Mouse (Mus musculus) ES-E14 (cell line): ENCODE results near the gene Gm10260. TPM values are rescaled to one million over a fixed set of nuclear protein-coding genes. Genes with fewer than 3 reads are reported as not detected.

Experiments used
- DNase-seq: peaks from one replicate; pipeline ENCODE4 v3.0.0-alpha.2; 2013; ENCODE audit warnings: low read depth, low spot score
- H3K27ac ChIP-seq: 2 replicates; pipeline ENCODE4 v1.5.1; 2012; ENCODE audit warnings: low read depth, mild to moderate bottlenecking, low read length, moderate library complexity, mixed read lengths; ENCODE audit not compliant: poor library complexity, insufficient read depth, severe bottlenecking
- H3K36me3 ChIP-seq: 2 replicates; pipeline ENCODE4 v1.6.1; 2012; ENCODE audit warnings: mild to moderate bottlenecking, low read length, moderate library complexity, mixed read lengths; ENCODE audit not compliant: control insufficient read depth, poor library complexity, insufficient read depth, severe bottlenecking
- H3K4me1 ChIP-seq, 2 experiments: fragments of 150-350 bp in 1 of 2; sonication (generic) in 1 of 2; 2 replicates each; pipeline ENCODE4 v1.6.1; 2012; ENCODE audit warnings: low read length in 2 of 2, mild to moderate bottlenecking in 1 of 2, mixed read lengths in 1 of 2; ENCODE audit not compliant: control insufficient read depth in 2 of 2, insufficient read depth in 2 of 2, poor library complexity in 1 of 2
- H3K4me3 ChIP-seq, 2 experiments: fragments of 150-350 bp in 1 of 2; sonication (generic) in 1 of 2; 2 replicates each; pipeline ENCODE4 v1.5.1; 2012; ENCODE audit warnings: low read length in 2 of 2, low read depth in 1 of 2, mild to moderate bottlenecking in 1 of 2, mixed read lengths in 1 of 2; ENCODE audit not compliant: insufficient read depth in 1 of 2, poor library complexity in 1 of 2, severe bottlenecking in 1 of 2
- H3K9ac ChIP-seq: 2 replicates; pipeline ENCODE4 v1.6.1; 2012; ENCODE audit warnings: low read depth, mild to moderate bottlenecking, low read length, mixed read lengths; ENCODE audit not compliant: poor library complexity, insufficient read depth, severe bottlenecking
- H3K9me3 ChIP-seq: fragments of 150-350 bp; sonication (generic); 2 replicates; pipeline ENCODE4 v1.6.1; 2012; ENCODE audit warnings: low read depth, mild to moderate bottlenecking, low read length; ENCODE audit not compliant: control insufficient read depth, insufficient read depth
- CHD2 ChIP-seq: IDR thresholded peaks from 2 replicates; pipeline ENCODE4 v1.6.1; 2014; ENCODE audit warnings: mild to moderate bottlenecking, low read depth, low read length, inconsistent platforms
- HCFC1 ChIP-seq: IDR thresholded peaks from 2 replicates; pipeline ENCODE4 v1.6.1; 2012; ENCODE audit warnings: low read length, inconsistent platforms, borderline replicate concordance; ENCODE audit not compliant: insufficient read depth
- MAFK ChIP-seq: IDR thresholded peaks from 2 replicates; pipeline ENCODE4 v1.6.1; 2014; ENCODE audit warnings: mild to moderate bottlenecking, low read depth, low read length, inconsistent platforms; ENCODE audit not compliant: insufficient read depth
- ZC3H11A ChIP-seq: IDR thresholded peaks from 2 replicates; pipeline ENCODE4 v1.6.1; 2012; ENCODE audit warnings: low read depth, mild to moderate bottlenecking, inconsistent platforms, low read length, borderline replicate concordance
- ZNF384 ChIP-seq: IDR thresholded peaks from 2 replicates; pipeline ENCODE4 v1.6.1; 2012; ENCODE audit warnings: low read depth, low read length, inconsistent platforms
- in situ Hi-C, 2 experiments: fragments of 600-800 bp; cut with MboI; formaldehyde crosslinking; loops; one replicate each; pipeline ENCODE4 v1.15.1; 2025; ENCODE audit warnings: low sequenced_read_pairs in 2 of 2, inconsistent platforms in 1 of 2; ENCODE audit not compliant: unreplicated experiment in 2 of 2
- total RNA-seq: library from RNA; depleted of rRNA; stranded (reverse); fragments of 300-350 nt; gene quantifications from 2 replicates; pipeline ENCODE4 v1.2.3, GENCODE M21; 2012

The Gm10260 gene
- total RNA-seq, 1 experiment, result 76.4 TPM

- Histone ChIP-seq H3K9me3 (no peaks in the 10 kb centered on the region), H3K9ac (no peak overlapping the region), H3K4me1 (0 out of 4 replicates have a peak, but pooled peaks cover 0 to under 1% of the 10 kb centered on the region in 2 experiments), H3K36me3 (no peaks in the 10 kb centered on the region), H3K4me3 (no peak overlapping the region), H3K27ac (no peak overlapping the region)
- no peak for TF ChIP-seq CHD2
- TF ChIP-seq MAFK, result no peak
- no peak for TF ChIP-seq ZNF384
- DNase-seq, result no peak
- in situ Hi-C loops, result no loop called here
These were observed 13.2 kb downstream of the Gm10260 start for GRCm38 (mm10) chr13:97747037-97747860.

GRCm38 (mm10) chr13:97744669-97745068 lies 15.8 kb downstream of the Gm10260 start:
- Histone ChIP-seq H3K36me3 (no peaks in the 10 kb centered on the region), H3K4me3 (no peak overlapping the region), H3K27ac (no peak overlapping the region), H3K9ac (no peak overlapping the region), H3K4me1 (no peaks in the 10 kb centered on the region), H3K9me3 (no peaks in the 10 kb centered on the region)
- no peak for TF ChIP-seq HCFC1
- no peak for TF ChIP-seq CHD2
- no peak for TF ChIP-seq ZC3H11A
- TF ChIP-seq MAFK, result no peak
- TF ChIP-seq ZNF384, result no peak
- in situ Hi-C loops, result no loop called here
- DNase-seq, result no peak

GRCm38 (mm10) chr13:97744036-97744435 lies 16.4 kb downstream of the Gm10260 start:
- Histone ChIP-seq H3K4me3 (no peak overlapping the region), H3K9me3 (no peaks in the 10 kb centered on the region), H3K36me3 (no peaks in the 10 kb centered on the region), H3K4me1 (no peaks in the 10 kb centered on the region), H3K27ac (no peak overlapping the region), H3K9ac (no peak overlapping the region)
- no peak for DNase-seq
- no peak for TF ChIP-seq HCFC1
- TF ChIP-seq ZNF384, result no peak
- in situ Hi-C loops, result no loop called here

- Histone ChIP-seq H3K4me1 (no peaks in the 10 kb centered on the region), H3K27ac (no peak overlapping the region), H3K4me3 (no peak overlapping the region), H3K36me3 (no peaks in the 10 kb centered on the region), H3K9me3 (no peaks in the 10 kb centered on the region), H3K9ac (no peak overlapping the region)
- in situ Hi-C loops, result no loop called here
- DNase-seq, result no peak
- no peak for TF ChIP-seq HCFC1
- no peak for TF ChIP-seq CHD2
These were observed 17.0 kb downstream of the Gm10260 start for GRCm38 (mm10) chr13:97743229-97743988.

GRCm38 (mm10) chr13:97735931-97736330 lies 24.5 kb downstream of the Gm10260 start:
- H3K4me1 ChIP-seq, result no peaks in the 10 kb centered on the region
- no peak overlapping the region for H3K27ac ChIP-seq
- TF ChIP-seq HCFC1, result no peak
- no peak for TF ChIP-seq CHD2
- TF ChIP-seq ZNF384, result no peak
- no peak for TF ChIP-seq MAFK
- TF ChIP-seq ZC3H11A, result no peak
- no peaks in the 10 kb centered on the region for H3K9me3 ChIP-seq
- DNase-seq, result no peak
- no peak overlapping the region for H3K4me3 ChIP-seq
- no peak overlapping the region for H3K9ac ChIP-seq
- in situ Hi-C loops, result no loop called here
- H3K36me3 ChIP-seq, result no peaks in the 10 kb centered on the region
